Mouse (Mus musculus) heart, embryonic 10.5 days (tissue): ENCODE measurements around the gene Tpk1. TPM values are rescaled to one million over a fixed set of nuclear protein-coding genes. Genes with fewer than 3 reads are reported as not detected.
"Not testable (repeated sequence)": the region's sequence is repeated elsewhere in the genome, so short reads cannot be mapped to it uniquely, and the experiment has no call there.

Experiments used
- DNase-seq: peaks from one replicate; pipeline ENCODE4 v3.0.0-alpha.2; 2017; ENCODE audit warnings: low spot score
- H3K27ac ChIP-seq: fragments of 300-500 bp; sonication (generic); 2 replicates; pipeline ENCODE4 v1.5.1; 2016; ENCODE audit warnings: mild to moderate bottlenecking
- H3K27me3 ChIP-seq: fragments of 300-500 bp; sonication (generic); 2 replicates; pipeline ENCODE4 v1.6.1; 2016; ENCODE audit warnings: mild to moderate bottlenecking; ENCODE audit not compliant: poor library complexity, insufficient read depth, severe bottlenecking
- H3K36me3 ChIP-seq: fragments of 300-500 bp; sonication (generic); 2 replicates; pipeline ENCODE4 v1.6.1; 2016; ENCODE audit warnings: mild to moderate bottlenecking, moderate library complexity
- H3K4me1 ChIP-seq: fragments of 300-500 bp; sonication (generic); 2 replicates; pipeline ENCODE4 v1.6.1; 2016; ENCODE audit warnings: mild to moderate bottlenecking
- H3K4me3 ChIP-seq: fragments of 300-500 bp; sonication (generic); 2 replicates; pipeline ENCODE4 v1.5.1; 2016; ENCODE audit warnings: mild to moderate bottlenecking, moderate library complexity
- H3K9me3 ChIP-seq: fragments of 300-500 bp; sonication (generic); 2 replicates; pipeline ENCODE4 v1.6.1; 2016; ENCODE audit warnings: mild to moderate bottlenecking, moderate library complexity
- WGBS: fragments of 180-500 bp; shearing (Covaris S2); methylation state at CpG from one replicate; pipeline ENCODE4 v1.1.7; 2016; 5-methylcytosine and 5-hydroxymethylcytosine counted together
- polyA plus RNA-seq: library from polyadenylated mRNA; unstranded; fragments of >200 nt; fragmentation: Nextera tagmentation; extraction: Ambion mirVana; gene quantifications from 2 replicates; pipeline ENCODE4 v1.2.1, GENCODE M21; 2016

Tpk1 gene
- polyA plus RNA-seq, 1 experiment from 2014 or later: 5.7 TPM

DNA sequence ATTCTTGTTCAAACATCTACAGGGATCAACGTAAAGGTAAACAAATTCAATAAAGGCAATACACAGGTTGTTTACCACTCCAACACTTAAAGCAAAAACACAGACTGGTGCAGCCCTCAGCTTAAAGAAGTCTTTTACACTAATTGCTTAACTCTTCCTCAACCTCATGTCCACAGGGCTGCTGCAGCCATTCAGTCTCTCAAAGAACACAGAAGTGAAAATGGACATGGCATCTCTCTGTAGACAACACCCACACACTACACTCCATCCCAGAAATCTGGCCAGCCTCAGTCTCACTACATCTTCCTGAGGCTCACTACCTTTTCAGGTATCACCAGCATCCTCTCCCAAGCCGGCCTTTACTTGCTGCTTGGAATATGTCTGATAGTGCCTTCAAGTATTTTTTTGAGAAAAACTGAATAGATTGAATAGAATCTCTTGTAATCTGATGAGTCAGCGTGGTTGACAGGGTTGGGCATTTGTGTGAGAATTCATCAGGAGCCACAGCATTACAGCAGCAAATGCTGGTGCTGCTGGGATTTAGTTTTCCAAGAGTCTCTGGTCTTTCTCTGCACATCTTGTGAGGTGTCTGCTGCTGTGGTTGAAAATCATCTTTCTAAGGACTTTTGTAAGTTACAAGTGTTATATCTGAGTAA is 32.6 kb downstream of the Tpk1 start:
- no peak overlapping the region for H3K4me3 ChIP-seq
- H3K4me1 ChIP-seq: no peaks in the 10 kb centered on the region
- H3K27me3 ChIP-seq: no peaks in the 10 kb centered on the region
- 87% methylated on average over 3 of the region's 3 CpGs for WGBS
- no peak overlapping the region for H3K27ac ChIP-seq
- H3K9me3 ChIP-seq: no peaks in the 10 kb centered on the region
- DNase-seq: no peak
- no peaks in the 10 kb centered on the region for H3K36me3 ChIP-seq

DNA sequence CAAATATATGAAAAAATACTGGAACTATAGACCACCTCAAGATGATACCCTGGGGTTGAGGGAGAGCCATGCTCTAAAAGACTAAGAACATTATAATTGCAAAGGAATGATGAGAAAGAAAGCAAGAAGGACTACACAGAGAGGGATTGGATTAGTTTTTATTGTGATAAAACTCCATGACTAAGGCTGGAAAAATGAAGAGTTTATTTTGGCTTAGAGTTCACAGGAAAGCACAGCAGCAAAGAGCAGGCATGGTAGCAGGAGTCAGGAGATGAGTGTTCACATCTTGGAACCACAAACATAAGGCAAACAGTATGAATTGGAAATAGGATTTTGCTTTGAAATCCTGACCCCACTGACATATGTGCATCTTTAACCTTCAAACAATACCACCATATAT is 33.2 kb downstream of the Tpk1 start:
- Histone ChIP-seq H3K4me1 (no peaks in the 10 kb centered on the region), H3K27ac (no peak overlapping the region), H3K36me3 (no peaks in the 10 kb centered on the region), H3K4me3 (no peak overlapping the region), H3K9me3 (no peaks in the 10 kb centered on the region), H3K27me3 (no peaks in the 10 kb centered on the region)
- no peak for DNase-seq

GRCm38 (mm10) chr6:43623448-43623847 is 42.6 kb downstream of the Tpk1 start:
- not testable (repeated sequence) for DNase-seq, H3K9me3 ChIP-seq, H3K36me3 ChIP-seq, H3K4me1 ChIP-seq, H3K27me3 ChIP-seq, H3K4me3 ChIP-seq, H3K27ac ChIP-seq
- WGBS: 90% methylated on average over 6 of the region's 6 CpGs

DNA sequence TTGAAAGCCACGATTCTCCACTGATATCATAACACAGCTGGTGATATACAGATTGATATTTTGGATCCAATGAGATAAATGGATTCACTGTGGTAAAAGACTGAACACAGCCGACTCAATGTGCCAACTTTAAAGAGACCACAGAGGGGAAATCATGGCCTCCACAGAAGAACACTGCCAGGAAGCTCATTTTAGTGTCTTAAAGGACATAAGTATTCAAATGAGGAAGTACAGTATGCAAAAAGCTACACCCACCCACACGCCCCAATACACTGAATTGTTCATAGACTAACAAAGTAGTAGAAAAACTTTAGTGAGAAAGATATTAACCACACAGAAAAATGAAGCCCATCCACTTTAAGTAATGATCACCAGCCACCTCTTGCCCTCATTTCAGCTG is 46.8 kb downstream of the Tpk1 start:
- Histone ChIP-seq H3K27ac (no peak overlapping the region), H3K27me3 (no peaks in the 10 kb centered on the region), H3K4me3 (no peak overlapping the region), H3K4me1 (no peaks in the 10 kb centered on the region), H3K36me3 (no peaks in the 10 kb centered on the region), H3K9me3 (no peaks in the 10 kb centered on the region)
- WGBS: 82% methylated on average over 3 of the region's 3 CpGs
- DNase-seq: no peak

- Histone ChIP-seq H3K27me3 (no peaks in the 10 kb centered on the region), H3K4me3 (no peak overlapping the region), H3K4me1 (no peaks in the 10 kb centered on the region), H3K27ac (no peak overlapping the region), H3K9me3 (no peaks in the 10 kb centered on the region), H3K36me3 (no peaks in the 10 kb centered on the region)
- WGBS: 77% methylated on average over 2 of the region's 2 CpGs
- DNase-seq: no peak
Measured at GRCm38 (mm10) chr6:43611770-43612169, 54.3 kb downstream of the Tpk1 start.

GRCm38 (mm10) chr6:43590841-43591541 is 75.1 kb downstream of the Tpk1 start:
- WGBS: 79% methylated on average over 4 of the region's 4 CpGs
- no peak overlapping the region for H3K27ac ChIP-seq
- no peaks in the 10 kb centered on the region for H3K27me3 ChIP-seq

GRCm38 (mm10) chr6:43585274-43585673 is 80.8 kb downstream of the Tpk1 start:
- Histone ChIP-seq H3K27ac (no peak overlapping the region), H3K27me3 (no peaks in the 10 kb centered on the region), H3K36me3 (no peaks in the 10 kb centered on the region), H3K4me1 (no peaks in the 10 kb centered on the region), H3K4me3 (no peak overlapping the region), H3K9me3 (no peaks in the 10 kb centered on the region)
- DNase-seq: no peak
- 85% methylated on average over 2 of the region's 2 CpGs for WGBS

More at GRCm38 (mm10) chr6:43590841-43591541, 75.1 kb downstream of the Tpk1 start:
- H3K36me3 ChIP-seq: no peaks in the 10 kb centered on the region
- DNase-seq: no peak
- no peak overlapping the region for H3K4me3 ChIP-seq
- H3K9me3 ChIP-seq: no peaks in the 10 kb centered on the region
- no peaks in the 10 kb centered on the region for H3K4me1 ChIP-seq

- Histone ChIP-seq H3K27ac (no peak overlapping the region), H3K36me3 (no peaks in the 10 kb centered on the region), H3K9me3 (no peaks in the 10 kb centered on the region), H3K4me1 (no peaks in the 10 kb centered on the region), H3K27me3 (no peaks in the 10 kb centered on the region), H3K4me3 (no peak overlapping the region)
- 83% methylated on average over 2 of the region's 2 CpGs for WGBS
- no peak for DNase-seq
Measured at GRCm38 (mm10) chr6:43581809-43582208, 84.3 kb downstream of the Tpk1 start.

DNA sequence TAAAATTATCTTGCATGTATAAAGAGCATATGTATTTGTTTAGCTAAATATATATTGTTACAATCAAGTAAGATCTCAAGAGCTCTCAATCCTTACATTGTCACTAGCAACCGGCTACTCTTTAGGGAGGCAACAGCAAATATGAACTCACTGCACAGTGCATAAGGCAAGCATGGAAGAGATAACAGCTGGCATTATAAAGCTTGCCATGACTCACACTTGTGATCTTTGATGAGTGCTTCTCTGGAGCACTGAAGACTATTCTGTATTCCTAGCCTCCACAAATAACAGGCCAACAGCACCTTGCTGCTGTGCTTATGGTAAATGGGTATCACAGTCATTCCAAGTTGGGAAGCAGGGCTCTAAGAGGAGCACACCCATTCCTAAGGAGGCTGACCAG is 98.2 kb downstream of the Tpk1 start:
- 84% methylated on average over 1 of the region's 1 CpGs for WGBS
- Histone ChIP-seq H3K4me1 (no peaks in the 10 kb centered on the region), H3K27me3 (no peaks in the 10 kb centered on the region), H3K27ac (no peak overlapping the region), H3K4me3 (no peak overlapping the region), H3K36me3 (no peaks in the 10 kb centered on the region), H3K9me3 (no peaks in the 10 kb centered on the region)
- no peak for DNase-seq

GRCm38 (mm10) chr6:43562474-43562873 is 103.6 kb downstream of the Tpk1 start:
- 72% methylated on average over 4 of the region's 4 CpGs for whole genome bisulfite sequencing
- Histone ChIP-seq H3K4me3 (no peak overlapping the region), H3K27me3 (no peaks in the 10 kb centered on the region), H3K27ac (no peak overlapping the region), H3K4me1 (no peaks in the 10 kb centered on the region), H3K9me3 (no peaks in the 10 kb centered on the region), H3K36me3 (no peaks in the 10 kb centered on the region)
- no peak for DNase-seq

DNA sequence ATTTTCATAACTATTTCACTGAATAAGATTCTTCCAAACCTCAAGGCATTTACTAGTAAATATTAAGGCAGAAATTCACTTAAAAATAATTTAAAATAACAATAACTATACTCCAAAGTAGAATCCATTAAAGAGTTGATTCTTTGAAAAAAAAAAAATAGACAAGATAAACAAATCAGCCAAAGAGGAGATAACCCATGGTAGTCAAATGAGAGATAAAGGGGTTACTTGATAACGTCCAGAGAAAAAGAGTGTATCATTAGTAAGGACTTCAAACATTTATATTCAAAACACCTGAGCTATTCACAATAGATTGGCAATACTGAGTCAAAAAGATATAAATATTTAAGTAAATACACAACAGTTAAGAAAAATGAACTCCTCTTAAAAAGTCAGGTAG is 114.7 kb downstream of the Tpk1 start:
- Histone ChIP-seq H3K4me1 (no peaks in the 10 kb centered on the region), H3K9me3 (no peaks in the 10 kb centered on the region), H3K4me3 (no peak overlapping the region), H3K27ac (no peak overlapping the region), H3K36me3 (no peaks in the 10 kb centered on the region), H3K27me3 (no peaks in the 10 kb centered on the region)
- no peak for DNase-seq
- 70% methylated on average over 1 of the region's 1 CpGs for WGBS

DNA sequence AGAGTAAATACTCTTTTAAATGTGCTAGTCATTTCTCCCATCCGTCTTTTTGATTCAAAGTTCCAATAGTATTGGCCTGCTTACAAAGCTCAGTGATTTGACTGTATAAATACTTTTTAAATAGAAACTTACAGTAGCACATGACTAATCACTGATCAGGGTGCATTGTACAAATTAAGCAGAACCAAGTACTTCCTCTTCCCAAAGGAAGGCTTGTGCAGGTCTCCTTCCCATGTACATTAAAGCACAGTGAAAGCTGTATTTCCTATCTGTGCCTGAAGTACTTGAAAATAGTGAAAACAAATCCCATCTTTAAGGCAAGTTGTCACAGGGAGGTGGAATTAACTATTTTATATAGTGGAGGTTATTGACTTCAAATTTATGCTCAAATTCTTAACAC is 119.5 kb downstream of the Tpk1 start:
- Histone ChIP-seq H3K4me3 (no peak overlapping the region), H3K9me3 (no peaks in the 10 kb centered on the region), H3K4me1 (no peaks in the 10 kb centered on the region), H3K27ac (no peak overlapping the region), H3K27me3 (no peaks in the 10 kb centered on the region), H3K36me3 (no peaks in the 10 kb centered on the region)
- no peak for DNase-seq
- WGBS: 83% methylated on average over 1 of the region's 1 CpGs

DNA sequence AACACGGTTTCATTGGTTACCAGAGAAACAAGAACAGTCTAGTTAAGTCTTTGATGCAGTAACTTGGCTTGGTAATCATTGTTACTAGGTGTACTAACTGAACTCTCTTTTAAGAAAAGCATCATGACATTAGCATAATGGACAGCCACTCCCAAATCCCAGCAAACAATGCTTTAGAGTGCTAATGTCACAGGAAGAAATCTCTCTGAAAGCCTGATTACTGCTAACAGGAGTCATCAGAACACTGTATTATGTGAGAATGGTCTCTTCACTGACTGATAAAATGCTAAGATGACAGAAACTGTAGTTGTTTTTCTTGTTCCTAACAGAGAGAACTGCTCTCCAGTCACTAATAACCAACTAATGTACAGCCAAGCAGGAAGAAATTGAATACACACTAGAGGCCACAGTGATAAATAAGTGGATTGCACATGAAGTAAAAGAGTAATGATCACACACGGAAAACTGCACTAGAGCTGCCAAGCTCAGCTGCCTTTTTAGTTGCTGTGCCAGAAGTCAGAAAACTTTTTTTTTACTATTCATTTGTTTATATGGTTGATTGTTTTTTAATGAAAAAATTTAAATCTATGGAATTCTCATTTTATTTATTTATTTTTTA is 128.7 kb downstream of the Tpk1 start:
- 77% methylated on average over 2 of the region's 2 CpGs for WGBS
- no peaks in the 10 kb centered on the region for H3K4me1 ChIP-seq
- no peak overlapping the region for H3K4me3 ChIP-seq
- no peak for DNase-seq
- H3K27ac ChIP-seq: no peak overlapping the region
- H3K27me3 ChIP-seq: no peaks in the 10 kb centered on the region
- H3K36me3 ChIP-seq: no peaks in the 10 kb centered on the region
- no peaks in the 10 kb centered on the region for H3K9me3 ChIP-seq
